Mouse (Mus musculus): ENCODE results near the gene Alkbh3.

DNA sequence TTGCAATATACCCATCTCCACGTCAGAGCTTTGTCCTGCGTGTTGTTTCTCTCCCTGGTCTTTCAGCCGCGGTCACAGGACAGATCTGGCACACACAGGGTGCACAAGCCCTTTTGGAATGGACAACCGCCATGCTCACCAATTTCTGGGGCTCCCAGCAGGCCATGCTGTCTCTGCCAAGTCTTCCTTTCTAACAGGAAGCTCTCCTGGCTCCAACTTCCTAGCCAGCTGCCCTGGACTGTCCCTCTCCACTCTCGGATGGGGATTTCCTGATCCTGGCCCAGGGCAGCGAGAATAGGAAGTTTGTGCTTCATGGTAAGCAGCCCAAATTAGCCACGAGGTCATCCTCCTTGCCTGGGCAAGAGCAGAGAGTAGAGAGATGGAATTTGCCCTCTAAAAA lies 48.9 kb downstream of the Alkbh3 start:
- TF ChIP-seq CTCF (IDR thresholded peaks at IDR 0.05; ENCODE audit: borderline replicate concordance, extremely low read depth, insufficient read depth, insufficient read length): no peak
- TF ChIP-seq POLR2A (IDR thresholded peaks at IDR 0.05; ENCODE audit: borderline replicate concordance, extremely low read depth, insufficient read depth, insufficient read length, poor library complexity, severe bottlenecking): no peak

Measured in brain, embryonic 14.5 days (tissue).